Mouse (Mus musculus) ES-E14 (cell line): ENCODE data around the gene Bad.

Source experiments
- CHD2 ChIP-seq: IDR thresholded peaks from 2 replicates; pipeline ENCODE4 v1.6.1; 2014; ENCODE audit warnings: mild to moderate bottlenecking, low read depth, low read length, inconsistent platforms
- HCFC1 ChIP-seq: IDR thresholded peaks from 2 replicates; pipeline ENCODE4 v1.6.1; 2012; ENCODE audit warnings: low read length, inconsistent platforms, borderline replicate concordance; ENCODE audit not compliant: insufficient read depth
- MAFK ChIP-seq: IDR thresholded peaks from 2 replicates; pipeline ENCODE4 v1.6.1; 2014; ENCODE audit warnings: mild to moderate bottlenecking, low read depth, low read length, inconsistent platforms; ENCODE audit not compliant: insufficient read depth
- ZNF384 ChIP-seq: IDR thresholded peaks from 2 replicates; pipeline ENCODE4 v1.6.1; 2012; ENCODE audit warnings: low read depth, low read length, inconsistent platforms

DNA sequence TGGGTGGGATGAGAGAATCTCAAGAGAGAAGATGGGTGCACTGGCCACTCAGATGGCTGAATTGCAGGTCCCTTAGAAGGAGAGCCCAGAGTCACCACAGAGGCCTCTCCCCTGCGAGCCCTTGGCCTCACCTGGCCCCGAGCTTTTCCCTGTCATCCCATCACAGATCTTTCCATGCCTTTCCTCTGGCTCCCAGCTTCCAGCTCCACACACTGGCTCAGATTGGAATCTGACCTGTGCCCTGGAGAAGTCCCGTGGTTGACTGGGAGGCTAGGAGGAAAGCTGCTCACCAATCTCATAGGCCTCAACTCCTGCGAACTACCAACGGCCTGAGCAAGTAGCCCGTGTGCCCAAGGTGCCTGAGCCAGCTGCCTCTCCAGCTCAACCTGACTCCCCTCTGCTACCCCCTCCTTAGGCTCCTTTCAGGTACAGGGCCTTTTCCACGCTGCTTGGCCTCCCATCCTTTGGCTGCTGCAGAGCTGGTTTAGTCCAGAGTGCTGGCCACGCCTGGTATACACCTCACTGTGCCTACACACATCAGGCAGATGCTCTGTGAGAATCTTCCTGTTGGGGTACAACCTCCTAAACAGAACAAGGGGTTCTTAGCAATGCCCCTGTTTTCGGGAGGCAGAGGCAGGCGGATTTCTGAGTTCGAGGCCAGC is 36.0 kb upstream of the Bad start:
- TF ChIP-seq HCFC1 (no peak), CHD2 (no peak), MAFK (no peak), ZNF384 (no peak)
